Mouse (Mus musculus): Measurements from ENCODE around the gene Mcidas.

DNA sequence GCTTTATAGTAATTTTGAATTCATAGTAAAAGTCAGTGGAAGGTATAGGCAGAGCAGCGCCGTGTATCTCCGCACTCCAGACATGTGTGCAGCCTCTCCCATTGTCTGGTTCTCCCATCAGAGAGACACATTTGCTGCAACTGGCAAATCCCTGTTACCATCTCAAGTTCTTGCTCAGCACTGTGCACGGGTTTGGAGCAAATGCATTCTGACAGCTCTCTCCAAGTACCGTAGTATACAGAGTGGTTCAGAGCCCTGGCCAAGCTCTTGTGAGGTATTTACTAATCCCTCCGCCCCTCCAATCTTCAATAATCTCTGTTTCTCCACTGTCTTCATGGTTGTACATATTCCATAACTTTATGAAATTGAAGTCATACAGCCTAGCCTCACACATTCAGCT, 19.0 kb downstream of the Mcidas start:
- TF ChIP-seq CTCF (IDR thresholded peaks at IDR 0.05; ENCODE audit: control insufficient read depth, insufficient read depth, insufficient replicate concordance, low read depth, low read length) (no peak), POLR2A (IDR thresholded peaks at IDR 0.05; ENCODE audit: control insufficient read depth, low read depth, low read length) (no peak)

Measured in testis, adult 2 months (tissue).